Mouse (Mus musculus) liver, postnatal 0 days (tissue): ENCODE results near the gene Vmn2r77. TPM values are rescaled to one million over a fixed set of nuclear protein-coding genes. Genes with fewer than 3 reads are reported as not detected.

Source experiments
- ATAC-seq: fragments of 200-750 bp; cut with Nextera tagmentation; 2 replicates; pipeline ENCODE4 v1.8.0; 2017; ENCODE audit warnings: mild to moderate bottlenecking, moderate library complexity
- DNase-seq: peaks from one replicate; pipeline ENCODE4 v3.0.0-alpha.2; 2016
- H3K27ac ChIP-seq: fragments of 300-500 bp; sonication (generic); 2 replicates; pipeline ENCODE4 v1.5.1; 2014; ENCODE audit warnings: antibody characterized with exemption, moderate library complexity, mild to moderate bottlenecking, low read depth
- H3K27me3 ChIP-seq: fragments of 300-500 bp; sonication (generic); 2 replicates; pipeline ENCODE4 v1.6.1; 2014; ENCODE audit warnings: low read length, control low read depth, mixed read lengths; ENCODE audit not compliant: insufficient read depth
- H3K36me3 ChIP-seq: fragments of 300-500 bp; sonication (generic); replicated peaks from 2 replicates; pipeline ENCODE4 v1.6.1; 2014; ENCODE audit warnings: mild to moderate bottlenecking, control low read depth, low read length, moderate library complexity, mixed read lengths; ENCODE audit not compliant: insufficient read depth
- H3K4me1 ChIP-seq: fragments of 300-500 bp; sonication (generic); 2 replicates; pipeline ENCODE4 v1.6.1; 2014; ENCODE audit warnings: antibody characterized with exemption, mild to moderate bottlenecking, control low read depth; ENCODE audit not compliant: insufficient read depth
- H3K4me2 ChIP-seq: fragments of 300-500 bp; sonication (generic); 2 replicates; pipeline ENCODE4 v1.6.1; 2014; ENCODE audit warnings: low read depth, mild to moderate bottlenecking, low read length, moderate library complexity, mixed read lengths
- H3K4me3 ChIP-seq: fragments of 300-500 bp; sonication (generic); 2 replicates; pipeline ENCODE4 v1.5.1; 2014; ENCODE audit warnings: low read depth, low read length
- H3K9ac ChIP-seq: fragments of 300-500 bp; sonication (generic); replicated peaks from 2 replicates; pipeline ENCODE4 v1.6.1; 2014; ENCODE audit warnings: mild to moderate bottlenecking, moderate library complexity
- H3K9me3 ChIP-seq: fragments of 300-500 bp; sonication (generic); 2 replicates; pipeline ENCODE4 v1.6.1; 2016; ENCODE audit warnings: mild to moderate bottlenecking, control low read depth, low read length, mixed read lengths
- CTCF ChIP-seq: sonication (generic); IDR thresholded peaks from 2 replicates; pipeline ENCODE4 v1.5.1; 2016; ENCODE audit warnings: antibody characterized with exemption, low read depth
- EP300 ChIP-seq: IDR thresholded peaks from 2 replicates; pipeline ENCODE4 v1.6.1; 2016; ENCODE audit warnings: antibody characterized with exemption, low read depth, mild to moderate bottlenecking
- WGBS: fragments of 180-500 bp; shearing (Covaris S2); extraction: QIAGEN DNeasy Blood & Tissue Kit; methylation state at CpG from one replicate; pipeline ENCODE4 v1.1.7; 2014; ENCODE audit not compliant: insufficient replicate concordance; 5-methylcytosine and 5-hydroxymethylcytosine counted together
- polyA plus RNA-seq: library from polyadenylated mRNA; unstranded; fragments of >200 nt; fragmentation: Nextera tagmentation; extraction: Ambion mirVana; gene quantifications from 2 replicates; pipeline ENCODE4 v1.2.1, GENCODE M21; 2015

The Vmn2r77 gene
- polyA plus RNA-seq, 1 experiment from 2014 or later = not detected

GRCm38 (mm10) chr7:86816466-86816865 is 21.6 kb downstream of the Vmn2r77 start:
- H3K27ac ChIP-seq = no peak overlapping the region
- H3K27me3 ChIP-seq = no peaks in the 10 kb centered on the region
- H3K4me3 ChIP-seq = no peak overlapping the region
- H3K4me2 ChIP-seq = no peak overlapping the region
- no peaks in the 10 kb centered on the region for H3K4me1 ChIP-seq
- ATAC-seq = no peak
- no peak for TF ChIP-seq EP300
- TF ChIP-seq CTCF = no peak
- DNase-seq = no peak
- H3K9ac ChIP-seq = no peak overlapping the region
- no peaks in the 10 kb centered on the region for H3K9me3 ChIP-seq
- no peaks in the 10 kb centered on the region for H3K36me3 ChIP-seq
- 61% methylated on average over 1 of the region's 1 CpGs for WGBS

Other genes with a start within 250 kb of the Vmn2r77 start
- gene Olfr295, start 211.2 kb upstream of the Vmn2r77 start, polyA plus RNA-seq = not detected in 2 replicates
- not detected in 2 replicates for gene Olfr294, start 178.4 kb upstream of the Vmn2r77 start, polyA plus RNA-seq
- not detected in 2 replicates for gene Olfr293, start 146.0 kb upstream of the Vmn2r77 start, polyA plus RNA-seq
- not detected in 2 replicates for gene Olfr292, start 106.7 kb upstream of the Vmn2r77 start, polyA plus RNA-seq
- gene Folh1, start 19.1 kb upstream of the Vmn2r77 start, polyA plus RNA-seq = 0.04 TPM in 1 of 2 replicates, not detected in the other
- gene Vmn2r78, start 120.1 kb downstream of the Vmn2r77 start, polyA plus RNA-seq = not detected in 2 replicates
- not detected in 2 replicates for gene Vmn2r79, start 201.1 kb downstream of the Vmn2r77 start, polyA plus RNA-seq